Mouse (Mus musculus) cerebellum, adult 2 months (tissue): ENCODE results near the gene Lrrc52.

Experiments
- CTCF ChIP-seq: fragments of 200-500 bp; IDR thresholded peaks from 2 replicates; pipeline ENCODE4 v1.5.1; 2011; ENCODE audit warnings: low read depth, mild to moderate bottlenecking, control low read depth, low read length, moderate library complexity, borderline replicate concordance; ENCODE audit not compliant: insufficient read depth
- POLR2A ChIP-seq: fragments of 200-500 bp; IDR thresholded peaks from 2 replicates; pipeline ENCODE4 v1.6.1; 2011; ENCODE audit warnings: low read length, control low read depth, borderline replicate concordance; ENCODE audit not compliant: insufficient read depth

- no peak for TF ChIP-seq CTCF
- no peak for TF ChIP-seq POLR2A
These were observed 61.3 kb downstream of the Lrrc52 start for GRCm38 (mm10) chr1:167405237-167405636.
